Mouse (Mus musculus): ENCODE data around the gene Exosc5. TPM values are rescaled to one million over a fixed set of nuclear protein-coding genes. Genes with fewer than 3 reads are reported as not detected.

Gene Exosc5
- total and polyA plus RNA-seq, 3 experiments = 51.4 to 367 (median 71.6) TPM

GRCm38 (mm10) chr7:25624851-25625250, 34.1 kb upstream of the Exosc5 start:
- ATAC-seq (ENCODE audit: extremely low read depth, insufficient number of reproducible peaks, low FRiP score, poor library complexity, severe bottlenecking) (no peak), DNase-seq (ENCODE audit: low spot score) (no peak)
- Histone ChIP-seq H3K9me3 (replicated peaks) (no peaks in the 10 kb centered on the region), H3K4me3 (ENCODE audit: low read depth, low read length) (no peak overlapping the region), H3K4me1 (ENCODE audit: insufficient read depth, low read depth, low read length) (peaks cover 49% of the 10 kb centered on the region), H3K27me3 (ENCODE audit: insufficient read depth, low read length) (no peaks in the 10 kb centered on the region), H3K36me3 (replicated peaks) (peaks cover 76% of the 10 kb centered on the region)
- TF ChIP-seq GATA1 (IDR thresholded peaks at IDR 0.05; ENCODE audit: borderline replicate concordance, low read length) (no peak), GATA2 (IDR thresholded peaks at IDR 0.05; ENCODE audit: borderline replicate concordance, low read depth, low read length) (no peak), CTCF (IDR thresholded peaks at IDR 0.05; ENCODE audit: low read depth, low read length) (no peak), POLR2AphosphoS5 (IDR thresholded peaks at IDR 0.05; ENCODE audit: insufficient replicate concordance, low read depth, low read length) (no peak), TAL1 (conservative IDR thresholded peaks at IDR 0.05; ENCODE audit: low read depth, low read length) (no peak)

GRCm38 (mm10) chr7:25625594-25626250, 33.2 kb upstream of the Exosc5 start:
- Histone ChIP-seq H3K27me3 (ENCODE audit: insufficient read depth, low read length) (no peaks in the 10 kb centered on the region), H3K4me1 (ENCODE audit: insufficient read depth, low read depth, low read length) (peaks cover 42% of the 10 kb centered on the region), H3K4me3 (ENCODE audit: low read depth, low read length) (no peak overlapping the region), H3K9me3 (replicated peaks) (no peaks in the 10 kb centered on the region), H3K36me3 (replicated peaks) (peaks cover 79% of the 10 kb centered on the region)
- ATAC-seq (ENCODE audit: extremely low read depth, insufficient number of reproducible peaks, low FRiP score, poor library complexity, severe bottlenecking) = no peak
- DNase-seq (ENCODE audit: low spot score) = no peak
- TF ChIP-seq TAL1 (conservative IDR thresholded peaks at IDR 0.05; ENCODE audit: low read depth, low read length) (no peak), CTCF (IDR thresholded peaks at IDR 0.05; ENCODE audit: low read depth, low read length) (peak; percentile 63)

- peaks cover 42% of the 10 kb centered on the region for H3K4me1 ChIP-seq (ENCODE audit: insufficient read depth, low read depth, low read length)
- peak within 1 kb of the TSS; percentile 70 for H3K4me3 ChIP-seq (ENCODE audit: low read depth, low read length)
- TF ChIP-seq GATA1 (IDR thresholded peaks at IDR 0.05; ENCODE audit: borderline replicate concordance, low read length) = no peak
- no peak for TF ChIP-seq GATA2 (IDR thresholded peaks at IDR 0.05; ENCODE audit: borderline replicate concordance, low read depth, low read length)
- no peaks in the 10 kb centered on the region for H3K9me3 ChIP-seq (replicated peaks)
- ATAC-seq (ENCODE audit: extremely low read depth, insufficient number of reproducible peaks, low FRiP score, poor library complexity, severe bottlenecking) (no peak), DNase-seq (ENCODE audit: low spot score) (peak; percentile 57)
- H3K27me3 ChIP-seq (ENCODE audit: insufficient read depth, low read length) = no peaks in the 10 kb centered on the region
- H3K36me3 ChIP-seq (replicated peaks) = peaks cover 79% of the 10 kb centered on the region
These were observed 32.2 kb upstream of the Exosc5 start, which contains the start of gene B3gnt8 for GRCm38 (mm10) chr7:25626509-25627430. Gene B3gnt8 (plus strand): TSS chr7:25626654.

- peaks cover 78% of the 10 kb centered on the region for H3K36me3 ChIP-seq (replicated peaks)
- H3K9me3 ChIP-seq (replicated peaks) = no peaks in the 10 kb centered on the region
- ATAC-seq (ENCODE audit: extremely low read depth, insufficient number of reproducible peaks, low FRiP score, poor library complexity, severe bottlenecking) (no peak; the same call in 1 of the 2 replicates), DNase-seq (ENCODE audit: low spot score) (peak; percentile 93)
- H3K27me3 ChIP-seq (ENCODE audit: insufficient read depth, low read length) = no peaks in the 10 kb centered on the region
- H3K4me3 ChIP-seq (ENCODE audit: low read depth, low read length) = peak overlapping the region; percentile 70
- peaks cover 42% of the 10 kb centered on the region for H3K4me1 ChIP-seq (ENCODE audit: insufficient read depth, low read depth, low read length)
- TF ChIP-seq GATA1 (IDR thresholded peaks at IDR 0.05; ENCODE audit: borderline replicate concordance, low read length) (no peak), CTCF (IDR thresholded peaks at IDR 0.05; ENCODE audit: low read depth, low read length) (no peak), POLR2AphosphoS5 (IDR thresholded peaks at IDR 0.05; ENCODE audit: insufficient replicate concordance, low read depth, low read length) (no peak), GATA2 (IDR thresholded peaks at IDR 0.05; ENCODE audit: borderline replicate concordance, low read depth, low read length) (no peak), TAL1 (conservative IDR thresholded peaks at IDR 0.05; ENCODE audit: low read depth, low read length) (no peak)
These were observed 31.3 kb upstream of the Exosc5 start for GRCm38 (mm10) chr7:25627431-25628322.

- peaks cover 42% of the 10 kb centered on the region for H3K4me1 ChIP-seq (ENCODE audit: insufficient read depth, low read depth, low read length)
- H3K36me3 ChIP-seq (replicated peaks) = peaks cover 78% of the 10 kb centered on the region
- no peak for TF ChIP-seq POLR2AphosphoS5 (IDR thresholded peaks at IDR 0.05; ENCODE audit: insufficient replicate concordance, low read depth, low read length)
- no peak for TF ChIP-seq TAL1 (conservative IDR thresholded peaks at IDR 0.05; ENCODE audit: low read depth, low read length)
- no peak for TF ChIP-seq CTCF (IDR thresholded peaks at IDR 0.05; ENCODE audit: low read depth, low read length)
- peak overlapping the region; percentile 70; the same call in 1 of the 2 replicates for H3K4me3 ChIP-seq (ENCODE audit: low read depth, low read length)
- no peaks in the 10 kb centered on the region for H3K27me3 ChIP-seq (ENCODE audit: insufficient read depth, low read length)
- DNase-seq (ENCODE audit: low spot score) (no peak), ATAC-seq (ENCODE audit: extremely low read depth, insufficient number of reproducible peaks, low FRiP score, poor library complexity, severe bottlenecking) (no peak)
- H3K9me3 ChIP-seq (replicated peaks) = no peaks in the 10 kb centered on the region
These were observed 30.7 kb upstream of the Exosc5 start for GRCm38 (mm10) chr7:25628323-25628620.

GRCm38 (mm10) chr7:25632679-25633078, 26.3 kb upstream of the Exosc5 start:
- Histone ChIP-seq H3K36me3 (replicated peaks) (peaks cover 77% of the 10 kb centered on the region), H3K4me1 (ENCODE audit: insufficient read depth, low read depth, low read length) (peaks cover 12% of the 10 kb centered on the region), H3K4me3 (ENCODE audit: low read depth, low read length) (no peak overlapping the region), H3K9me3 (replicated peaks) (no peaks in the 10 kb centered on the region), H3K27me3 (ENCODE audit: insufficient read depth, low read length) (peaks cover 2% of the 10 kb centered on the region; the same call in 1 of the 2 replicates)
- ATAC-seq (ENCODE audit: extremely low read depth, insufficient number of reproducible peaks, low FRiP score, poor library complexity, severe bottlenecking) (no peak), DNase-seq (ENCODE audit: low spot score) (no peak)
- TF ChIP-seq POLR2AphosphoS5 (IDR thresholded peaks at IDR 0.05; ENCODE audit: insufficient replicate concordance, low read depth, low read length) (no peak), TAL1 (conservative IDR thresholded peaks at IDR 0.05; ENCODE audit: low read depth, low read length) (no peak), GATA2 (IDR thresholded peaks at IDR 0.05; ENCODE audit: borderline replicate concordance, low read depth, low read length) (no peak), GATA1 (IDR thresholded peaks at IDR 0.05; ENCODE audit: borderline replicate concordance, low read length) (no peak), CTCF (IDR thresholded peaks at IDR 0.05; ENCODE audit: low read depth, low read length) (no peak)

All from G1E (cell line).